8 mouse cellular contexts compared by ENCODE assay signal in genomic region chr1:66814756-66815155, GRCm38 (mm10). TPM values are rescaled to one million over a fixed set of nuclear protein-coding genes. Genes with fewer than 3 reads are reported as not detected.
A peak's percentile ranks its signal among the peaks of the same experiment; 100 is the strongest.
DNase-seq lines count a peak whose midpoint lies in the region; ATAC-seq and TF ChIP-seq lines count a peak whose summit lies in the region.

No protein-coding gene starts in this region.

- H3K4me2 ChIP-seq in forebrain, embryonic 16.5 days (ENCODE audit: low read length), result 0 out of 2 replicates have a peak overlapping the region, but pooled peaks have one; percentile 3
- H3K4me2 ChIP-seq in forebrain, embryonic 13.5 days, result no peak overlapping the region
- H3K4me2 ChIP-seq in lung, postnatal 0 days (replicated peaks; ENCODE audit: low read depth, low read length), result peak overlapping the region; percentile 6; the same call in 1 of the 2 replicates
- H3K4me2 ChIP-seq in heart, embryonic 16.5 days (ENCODE audit: low read depth, low read length), result peak overlapping the region; percentile 58
- H3K4me2 ChIP-seq in myocyte (ENCODE audit: low read depth), result peak overlapping the region; percentile 80

- H3K4me1 ChIP-seq in forebrain, embryonic 16.5 days (replicated peaks; ENCODE audit: control insufficient read depth, insufficient read depth, low read length), result peaks cover 13% of the 10 kb centered on the region
- peaks cover 18% of the 10 kb centered on the region for H3K4me1 ChIP-seq in forebrain, embryonic 13.5 days
- H3K4me1 ChIP-seq in lung, postnatal 0 days (ENCODE audit: insufficient read depth, low read depth, low read length), result peaks cover 7% of the 10 kb centered on the region; the same call in 1 of the 2 replicates
- H3K4me1 ChIP-seq in heart, embryonic 16.5 days (ENCODE audit: control insufficient read depth, insufficient read depth, low read length), result peaks cover 17% of the 10 kb centered on the region

- H3ac ChIP-seq in myocyte (ENCODE audit: control insufficient read depth, insufficient read length), result no peak overlapping the region

- H3K27me3 ChIP-seq in forebrain, embryonic 16.5 days (replicated peaks; ENCODE audit: control insufficient read depth, insufficient read depth, low read length), result no peaks in the 10 kb centered on the region
- H3K27me3 ChIP-seq in forebrain, embryonic 13.5 days, result no peaks in the 10 kb centered on the region
- no peaks in the 10 kb centered on the region for H3K27me3 ChIP-seq in lung, postnatal 0 days (replicated peaks; ENCODE audit: insufficient read depth, low read length)
- no peaks in the 10 kb centered on the region for H3K27me3 ChIP-seq in heart, embryonic 16.5 days (ENCODE audit: control insufficient read depth, insufficient read depth, low read length)
- H3K27me3 ChIP-seq in myocyte (ENCODE audit: control insufficient read depth, insufficient read depth, insufficient read length), result no peaks in the 10 kb centered on the region

- intact Hi-C loops in left cerebral cortex, adult 2 months (cut with DNase I), result loop anchor here (5.0 to 10.0 kb wide), 3 partner anchors 223 to 1280 kb away; partner anchors contain the start of genes Lancl1 and Map2

- WGBS in forebrain, embryonic 16.5 days, result 58% methylated on average over 8 of the region's 8 CpGs
- 61% methylated on average over 8 of the region's 8 CpGs for WGBS in forebrain, embryonic 13.5 days
- WGBS in lung, postnatal 0 days, result 17% methylated on average over 8 of the region's 8 CpGs
- WGBS in heart, embryonic 16.5 days, result 48% methylated on average over 8 of the region's 8 CpGs

- no peak for TF ChIP-seq CTCF in lung, postnatal 0 days (IDR thresholded peaks at IDR 0.05)
- TF ChIP-seq CTCF in left cerebral cortex, adult 2 months (IDR thresholded peaks at IDR 0.05), result no peak

- peaks cover 59% of the 10 kb centered on the region for H3K79me2 ChIP-seq in myocyte (ENCODE audit: control insufficient read depth, insufficient read depth)

- H3K36me3 ChIP-seq in forebrain, embryonic 16.5 days (ENCODE audit: control insufficient read depth, insufficient read depth), result no peaks in the 10 kb centered on the region
- H3K36me3 ChIP-seq in forebrain, embryonic 13.5 days (ENCODE audit: poor library complexity, severe bottlenecking), result no peaks in the 10 kb centered on the region
- no peaks in the 10 kb centered on the region for H3K36me3 ChIP-seq in lung, postnatal 0 days (ENCODE audit: insufficient read depth, low read length)
- no peaks in the 10 kb centered on the region for H3K36me3 ChIP-seq in heart, embryonic 16.5 days (ENCODE audit: control insufficient read depth, insufficient read depth)
- H3K36me3 ChIP-seq in myocyte (ENCODE audit: control insufficient read depth, insufficient read depth), result no peaks in the 10 kb centered on the region

- H3K9me3 ChIP-seq in forebrain, embryonic 16.5 days (ENCODE audit: control insufficient read depth, low read length), result no peaks in the 10 kb centered on the region
- H3K9me3 ChIP-seq in forebrain, embryonic 13.5 days (replicated peaks), result no peaks in the 10 kb centered on the region
- no peaks in the 10 kb centered on the region for H3K9me3 ChIP-seq in lung, postnatal 0 days (ENCODE audit: low read length)
- no peaks in the 10 kb centered on the region for H3K9me3 ChIP-seq in heart, embryonic 16.5 days (replicated peaks; ENCODE audit: control insufficient read depth, low read length)

- no peak for TF ChIP-seq EP300 in lung, postnatal 0 days (IDR thresholded peaks at IDR 0.05)

- H3K4me3 ChIP-seq in forebrain, embryonic 16.5 days (replicated peaks; ENCODE audit: low read length), result no peak overlapping the region
- no peak overlapping the region for H3K4me3 ChIP-seq in forebrain, embryonic 13.5 days
- H3K4me3 ChIP-seq in lung, postnatal 0 days (ENCODE audit: low read depth, low read length), result no peak overlapping the region
- peak overlapping the region; percentile 2; the same call in 1 of the 2 replicates for H3K4me3 ChIP-seq in heart, embryonic 16.5 days (ENCODE audit: low read length)
- peak overlapping the region; percentile 87 for H3K4me3 ChIP-seq in myocyte
- no peak overlapping the region for H3K4me3 ChIP-seq in left cerebral cortex, adult 2 months

- 0 out of 2 replicates have a peak overlapping the region, but pooled peaks have one; percentile 9 for H3K9ac ChIP-seq in forebrain, embryonic 16.5 days (replicated peaks; ENCODE audit: low read depth, low read length)
- no peak overlapping the region for H3K9ac ChIP-seq in forebrain, embryonic 13.5 days
- H3K9ac ChIP-seq in lung, postnatal 0 days (replicated peaks; ENCODE audit: low read depth), result no peak overlapping the region
- H3K9ac ChIP-seq in heart, embryonic 16.5 days (ENCODE audit: low read length), result no peak overlapping the region

- DNase-seq in lung, postnatal 0 days (ENCODE audit: low spot score), result peak; percentile 20
- DNase-seq in lung, adult 18-20 months, result no peak
- DNase-seq in layer of hippocampus, postnatal 10 days (ENCODE audit: low spot score in 2 of 2), result no peak
- DNase-seq in left cerebral cortex, adult 2 months (ENCODE audit: extremely low spot score in 1 of 2, low spot score in 2 of 2), result no peak

- no peak overlapping the region for H3K27ac ChIP-seq in forebrain, embryonic 16.5 days (ENCODE audit: low read length)
- no peak overlapping the region for H3K27ac ChIP-seq in forebrain, embryonic 13.5 days
- peak overlapping the region; percentile 51 for H3K27ac ChIP-seq in lung, postnatal 0 days (ENCODE audit: low read length)
- H3K27ac ChIP-seq in heart, embryonic 16.5 days (ENCODE audit: low read length), result peak overlapping the region; percentile 60
- no peak overlapping the region for H3K27ac ChIP-seq in left cerebral cortex, adult 2 months

- TF ChIP-seq POLR2A in myocyte (IDR thresholded peaks at IDR 0.05; ENCODE audit: insufficient read length, low read depth), result no peak

- ATAC-seq in forebrain, embryonic 16.5 days, result no peak
- ATAC-seq in forebrain, embryonic 13.5 days, result no peak
- no peak for ATAC-seq in lung, postnatal 0 days
- ATAC-seq in heart, embryonic 16.5 days (replicated peaks; ENCODE audit: extremely low read depth, insufficient read depth, low FRiP score), result no peak

TF ChIP-seq in myocyte, 11 proteins besides CTCF, POLR2A, EP300 and RAD21:
- TF ChIP-seq MYOD1 (IDR thresholded peaks at IDR 0.05; ENCODE audit: control insufficient read depth in 1 of 3, insufficient read length in 2 of 3, low read depth in 2 of 3), result no peak
- no peak for TF ChIP-seq MYOG (IDR thresholded peaks at IDR 0.05; ENCODE audit: control insufficient read depth in 1 of 3, insufficient read depth in 1 of 3, insufficient read length in 2 of 3, low read depth in 2 of 3)
- no peak for TF ChIP-seq E2F4 (IDR thresholded peaks at IDR 0.05; ENCODE audit: insufficient read depth)
- no peak for TF ChIP-seq POLR2AphosphoS2 (IDR thresholded peaks at IDR 0.05; ENCODE audit: insufficient read length, low read depth)
- TF ChIP-seq USF1 (IDR thresholded peaks at IDR 0.05; ENCODE audit: low read depth), result no peak
- TF ChIP-seq REST (IDR thresholded peaks at IDR 0.05; ENCODE audit: insufficient read depth, insufficient read length), result no peak

RNA-seq across cellular contexts. Expression of gene Kansl1l, which starts 2.6 kb away (rescaled TPM):
- polyA plus RNA-seq in forebrain, embryonic 16.5 days (2015; fragmentation: Nextera tagmentation; extraction: Ambion mirVana), result 15.0 and 15.5 TPM in 2 replicates
- polyA plus RNA-seq in forebrain, embryonic 13.5 days (2015; fragmentation: Nextera tagmentation; extraction: Ambion mirVana), result 15.0 and 15.4 TPM in 2 replicates
- polyA plus RNA-seq in lung, postnatal 0 days (2015; fragmentation: Nextera tagmentation; extraction: Ambion mirVana), result 11.2 and 13.1 TPM in 2 replicates
- polyA plus RNA-seq in heart, embryonic 16.5 days (2015; fragmentation: Nextera tagmentation; extraction: Ambion mirVana), result 11.6 and 13.1 TPM in 2 replicates
- polyA plus RNA-seq in myocyte (2012; fragmentation: generic; extraction: Trizol), result 4.4 TPM
- 10 to 100 TPM; 13.8 to 14.0 TPM for total RNA-seq in layer of hippocampus, postnatal 10 days (2021)
- total RNA-seq in left cerebral cortex, adult 2 months (2021), result 10 to 100 TPM; 17.2 to 19.5 TPM

RNA-seq across cellular contexts. Expression of gene Acadl, which starts 48.3 kb away (rescaled TPM):
- 33.0 and 38.8 TPM in 2 replicates for polyA plus RNA-seq in forebrain, embryonic 16.5 days (2015; fragmentation: Nextera tagmentation; extraction: Ambion mirVana)
- polyA plus RNA-seq in forebrain, embryonic 13.5 days (2015; fragmentation: Nextera tagmentation; extraction: Ambion mirVana), result 31.7 and 36.9 TPM in 2 replicates
- 217 and 230 TPM in 2 replicates for polyA plus RNA-seq in lung, postnatal 0 days (2015; fragmentation: Nextera tagmentation; extraction: Ambion mirVana)
- 864 and 927 TPM in 2 replicates for polyA plus RNA-seq in heart, embryonic 16.5 days (2015; fragmentation: Nextera tagmentation; extraction: Ambion mirVana)
- polyA plus RNA-seq in myocyte (2012; fragmentation: generic; extraction: Trizol), result 141 TPM
- total RNA-seq in layer of hippocampus, postnatal 10 days (2021), result 10 to 100 TPM; 38.1 to 42.5 TPM
- 10 to 100 TPM; 28.8 to 32.4 TPM for total RNA-seq in left cerebral cortex, adult 2 months (2021)

Comparison
In these comparisons a context has a peak if more than half of its experiments do, and no peak if none do; other contexts are left out.
1. H3K27ac ChIP-seq: peak in lung, postnatal 0 days (single experiment) and heart, embryonic 16.5 days (single experiment); none in forebrain, embryonic 16.5 days (single experiment), forebrain, embryonic 13.5 days (single experiment) and left cerebral cortex, adult 2 months (single experiment).
2. H3K4me3 ChIP-seq: peak in heart, embryonic 16.5 days (single experiment) and myocyte (single experiment); none in forebrain, embryonic 16.5 days (single experiment), forebrain, embryonic 13.5 days (single experiment), lung, postnatal 0 days (single experiment) and left cerebral cortex, adult 2 months (single experiment).